Mouse (Mus musculus): Measurements from ENCODE around the gene Hadh. TPM values are rescaled to one million over a fixed set of nuclear protein-coding genes. Genes with fewer than 3 reads are reported as not detected.
A peak's percentile ranks its signal among the peaks of the same experiment; 100 is the strongest.

Gene Hadh
- 113 and 115 TPM in 2 replicates for polyA plus RNA-seq (2014; fragmentation: Nextera tagmentation; extraction: Ambion mirVana)

DNA sequence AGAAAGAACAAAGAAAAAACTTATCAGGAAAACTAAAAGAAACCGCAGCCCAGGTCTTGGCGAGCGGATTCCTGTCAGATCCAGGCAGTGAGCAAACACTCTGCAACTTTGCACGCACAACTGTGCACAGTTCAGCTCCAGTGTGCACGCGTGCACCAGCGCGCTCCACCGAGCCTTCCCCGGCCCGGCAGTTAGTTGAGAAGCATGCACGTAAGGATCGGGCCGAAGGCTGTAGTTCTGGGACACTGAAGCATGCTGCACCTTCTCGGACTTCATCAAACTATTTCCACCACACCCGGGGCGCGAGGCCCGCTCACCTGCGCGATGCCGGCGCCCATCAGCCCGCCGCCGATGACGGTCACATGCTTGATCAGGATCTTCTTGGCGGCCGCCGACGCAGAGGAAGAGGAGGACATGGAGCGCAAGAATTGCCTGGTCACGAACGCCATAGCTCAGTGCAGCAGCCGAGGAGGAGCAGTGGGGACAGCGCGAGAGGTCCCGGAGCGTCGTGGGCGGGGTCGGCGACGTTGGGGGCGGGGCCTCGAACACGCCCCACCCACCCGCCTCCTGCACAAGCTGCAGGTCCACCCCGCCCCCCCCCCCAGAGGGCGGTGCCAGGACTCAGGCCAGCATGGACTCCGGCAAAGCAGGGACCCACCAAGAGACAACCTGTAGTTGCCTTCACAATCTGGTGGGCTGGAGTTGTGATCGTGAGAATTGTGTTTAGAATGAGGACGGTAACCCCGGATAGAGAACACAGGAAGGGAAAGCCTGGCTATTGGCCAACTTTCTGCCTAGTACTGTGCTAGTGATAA is at the start of gene Hadh:
Gene Hadh, minus strand, starts transcription at position 543 of the 815 bp plus-strand sequence.
- peak within 1 kb of the TSS; percentile 77 for H3K27ac ChIP-seq (ENCODE audit: low read depth)
- DNase-seq (peak; percentile 94), ATAC-seq (ENCODE audit: insufficient read depth) (peak; percentile 93)
- H3K4me3 ChIP-seq (ENCODE audit: low read depth, low read length) = peak within 1 kb of the TSS; percentile 69
- no peaks in the 10 kb centered on the region for H3K9me3 ChIP-seq (ENCODE audit: low read depth, low read length)
- peaks cover 2% of the 10 kb centered on the region for H3K4me1 ChIP-seq (ENCODE audit: insufficient read depth)
- H3K9ac ChIP-seq = peak within 1 kb of the TSS; percentile 63
- WGBS = under 1% methylated on average over 51 of the region's 54 CpGs
- TF ChIP-seq CTCF (IDR thresholded peaks at IDR 0.05; ENCODE audit: low read depth) = no peak
- H3K27me3 ChIP-seq (ENCODE audit: insufficient read depth, low read length) = no peaks in the 10 kb centered on the region
- H3K4me2 ChIP-seq = peak within 1 kb of the TSS; percentile 85
- H3K36me3 ChIP-seq (ENCODE audit: insufficient read depth) = peaks cover 4% of the 10 kb centered on the region; the same call in 1 of the 2 replicates

DNA sequence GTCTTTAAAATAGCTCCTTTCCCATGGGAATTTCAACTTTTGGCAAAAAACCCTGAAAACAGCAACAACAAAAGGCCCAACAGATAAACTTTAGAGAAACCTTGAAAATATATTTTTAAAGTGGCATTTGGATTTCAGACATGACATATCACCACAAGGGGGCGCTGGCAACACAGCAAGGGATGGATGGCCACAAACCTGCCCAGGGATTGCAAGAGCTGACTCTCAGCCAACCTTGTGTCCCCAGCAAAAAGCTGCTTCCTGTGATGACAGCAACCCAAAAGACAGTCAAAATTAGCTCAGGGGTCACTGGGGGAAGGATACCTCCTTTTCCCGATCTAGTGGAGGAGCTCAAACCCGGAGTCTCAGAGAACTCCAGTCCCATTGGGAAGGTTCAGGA is 48.3 kb upstream of the Hadh start:
- TF ChIP-seq CTCF (IDR thresholded peaks at IDR 0.05; ENCODE audit: low read depth) = peak; percentile 93
- ATAC-seq (ENCODE audit: insufficient read depth) (no peak), DNase-seq (peak; percentile 93)
- Histone ChIP-seq H3K27me3 (ENCODE audit: insufficient read depth, low read length) (no peaks in the 10 kb centered on the region), H3K9ac (no peak overlapping the region), H3K4me2 (no peak overlapping the region), H3K4me3 (ENCODE audit: low read depth, low read length) (no peak overlapping the region), H3K36me3 (ENCODE audit: insufficient read depth) (no peaks in the 10 kb centered on the region), H3K9me3 (ENCODE audit: low read depth, low read length) (no peaks in the 10 kb centered on the region), H3K4me1 (ENCODE audit: insufficient read depth) (no peaks in the 10 kb centered on the region), H3K27ac (ENCODE audit: low read depth) (no peak overlapping the region)
- WGBS = 10% methylated on average over 3 of the region's 3 CpGs

GRCm38 (mm10) chr3:131318211-131318610 is 46.3 kb upstream of the Hadh start:
- H3K36me3 ChIP-seq (ENCODE audit: insufficient read depth) = no peaks in the 10 kb centered on the region
- DNase-seq (no peak), ATAC-seq (ENCODE audit: insufficient read depth) (no peak)
- H3K4me2 ChIP-seq = no peak overlapping the region
- no peaks in the 10 kb centered on the region for H3K9me3 ChIP-seq (ENCODE audit: low read depth, low read length)
- H3K27me3 ChIP-seq (ENCODE audit: insufficient read depth, low read length) = no peaks in the 10 kb centered on the region
- H3K4me3 ChIP-seq (ENCODE audit: low read depth, low read length) = no peak overlapping the region
- H3K4me1 ChIP-seq (ENCODE audit: insufficient read depth) = no peaks in the 10 kb centered on the region
- no peak overlapping the region for H3K9ac ChIP-seq
- no peak for TF ChIP-seq CTCF (IDR thresholded peaks at IDR 0.05; ENCODE audit: low read depth)
- H3K27ac ChIP-seq (ENCODE audit: low read depth) = no peak overlapping the region
- 45% methylated on average over 2 of the region's 2 CpGs for WGBS

DNA sequence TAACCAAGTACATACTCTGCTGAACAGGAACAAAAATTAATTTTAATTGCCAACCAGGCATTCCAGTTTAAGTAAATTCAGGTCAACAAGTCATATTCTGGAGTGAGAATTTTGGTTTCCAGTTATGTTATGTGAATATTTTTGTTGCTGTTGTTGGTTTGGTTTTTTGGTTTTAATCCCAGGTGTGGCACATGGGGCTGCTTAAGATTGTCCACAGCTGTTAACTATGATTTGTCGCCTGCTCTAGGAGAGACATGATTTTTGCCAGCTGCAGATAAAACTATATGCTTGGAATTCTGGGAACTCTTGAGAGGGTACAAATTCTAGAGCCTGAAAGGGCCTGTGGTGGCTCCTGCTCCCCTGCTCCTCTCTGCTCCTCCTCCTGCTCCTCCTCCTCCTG is 45.2 kb upstream of the Hadh start:
- TF ChIP-seq CTCF (IDR thresholded peaks at IDR 0.05; ENCODE audit: low read depth) = no peak
- Histone ChIP-seq H3K9ac (no peak overlapping the region), H3K4me3 (ENCODE audit: low read depth, low read length) (no peak overlapping the region), H3K9me3 (ENCODE audit: low read depth, low read length) (no peaks in the 10 kb centered on the region), H3K27ac (ENCODE audit: low read depth) (no peak overlapping the region), H3K4me1 (ENCODE audit: insufficient read depth) (no peaks in the 10 kb centered on the region), H3K27me3 (ENCODE audit: insufficient read depth, low read length) (no peaks in the 10 kb centered on the region), H3K36me3 (ENCODE audit: insufficient read depth) (no peaks in the 10 kb centered on the region), H3K4me2 (no peak overlapping the region)
- WGBS = 55% methylated on average over 1 of the region's 1 CpGs
- ATAC-seq (ENCODE audit: insufficient read depth) = no peak
- peak; percentile 61 for DNase-seq

DNA sequence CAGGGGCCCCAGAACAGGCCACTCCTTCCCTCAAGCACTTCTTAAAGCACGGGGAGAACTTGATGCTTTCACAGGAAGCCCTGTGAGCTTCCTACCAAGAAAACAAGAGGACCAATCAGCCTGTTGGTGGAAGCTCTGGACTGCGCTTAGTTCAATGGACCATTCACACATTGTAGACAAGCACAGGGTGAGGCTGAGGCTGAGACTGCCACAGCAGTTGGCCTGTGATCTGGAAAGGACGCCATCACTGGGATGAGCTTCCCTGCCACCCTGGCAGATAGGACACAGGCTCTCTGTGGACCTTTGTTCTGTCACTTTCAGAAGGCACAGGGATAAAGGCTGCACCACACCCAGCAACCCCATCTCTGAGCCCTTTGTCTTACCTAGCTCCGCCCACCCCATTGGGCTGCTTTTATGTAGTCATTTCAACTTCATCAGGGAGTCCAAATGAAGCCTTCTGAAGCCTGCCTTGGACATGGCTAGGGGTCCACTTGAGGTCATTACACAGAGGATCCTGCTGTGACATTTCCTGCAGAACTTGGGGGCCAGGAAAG is 44.1 kb upstream of the Hadh start:
- Histone ChIP-seq H3K4me2 (no peak overlapping the region), H3K9ac (no peak overlapping the region), H3K36me3 (ENCODE audit: insufficient read depth) (no peaks in the 10 kb centered on the region), H3K9me3 (ENCODE audit: low read depth, low read length) (no peaks in the 10 kb centered on the region), H3K27ac (ENCODE audit: low read depth) (no peak overlapping the region), H3K4me3 (ENCODE audit: low read depth, low read length) (no peak overlapping the region), H3K4me1 (ENCODE audit: insufficient read depth) (no peaks in the 10 kb centered on the region), H3K27me3 (ENCODE audit: insufficient read depth, low read length) (no peaks in the 10 kb centered on the region)
- DNase-seq (no peak), ATAC-seq (ENCODE audit: insufficient read depth) (no peak; the same call in 1 of the 2 replicates)
- TF ChIP-seq CTCF (IDR thresholded peaks at IDR 0.05; ENCODE audit: low read depth) = no peak
- 50% methylated on average over 4 of the region's 4 CpGs for WGBS

GRCm38 (mm10) chr3:131312340-131312739 is 40.4 kb upstream of the Hadh start:
- H3K4me1 ChIP-seq (ENCODE audit: insufficient read depth) = no peaks in the 10 kb centered on the region
- H3K4me3 ChIP-seq (ENCODE audit: low read depth, low read length) = no peak overlapping the region
- DNase-seq = no peak
- no peak overlapping the region for H3K4me2 ChIP-seq
- no peak for TF ChIP-seq CTCF (IDR thresholded peaks at IDR 0.05; ENCODE audit: low read depth)
- H3K9me3 ChIP-seq (ENCODE audit: low read depth, low read length) = peaks cover 12% of the 10 kb centered on the region; the same call in 1 of the 2 replicates
- WGBS = 22% methylated on average over 9 of the region's 9 CpGs
- H3K27me3 ChIP-seq (ENCODE audit: insufficient read depth, low read length) = no peaks in the 10 kb centered on the region
- H3K36me3 ChIP-seq (ENCODE audit: insufficient read depth) = no peaks in the 10 kb centered on the region
- H3K27ac ChIP-seq (ENCODE audit: low read depth) = no peak overlapping the region
- H3K9ac ChIP-seq = no peak overlapping the region
- no peak for ATAC-seq (ENCODE audit: insufficient read depth)

GRCm38 (mm10) chr3:131310572-131310971 is 38.7 kb upstream of the Hadh start:
- no peak overlapping the region for H3K9ac ChIP-seq
- H3K4me3 ChIP-seq (ENCODE audit: low read depth, low read length) = no peak overlapping the region
- TF ChIP-seq CTCF (IDR thresholded peaks at IDR 0.05; ENCODE audit: low read depth) = no peak
- 69% methylated on average over 4 of the region's 4 CpGs for WGBS
- H3K27ac ChIP-seq (ENCODE audit: low read depth) = no peak overlapping the region
- no peaks in the 10 kb centered on the region for H3K27me3 ChIP-seq (ENCODE audit: insufficient read depth, low read length)
- DNase-seq (no peak), ATAC-seq (ENCODE audit: insufficient read depth) (no peak)
- H3K9me3 ChIP-seq (ENCODE audit: low read depth, low read length) = peaks cover 12% of the 10 kb centered on the region; the same call in 1 of the 2 replicates
- no peak overlapping the region for H3K4me2 ChIP-seq
- no peaks in the 10 kb centered on the region for H3K36me3 ChIP-seq (ENCODE audit: insufficient read depth)
- no peaks in the 10 kb centered on the region for H3K4me1 ChIP-seq (ENCODE audit: insufficient read depth)
